Mouse (Mus musculus) hindbrain, embryonic 14.5 days (tissue): ENCODE measurements at regions not wholly inside any gene's neighbourhood (a gene's known extent, or its start where the extent isn't known, plus 50 kb on each side); places are given as distances from the start of the nearest gene placed in this dataset.
A peak's percentile ranks its signal among the peaks of the same experiment; 100 is the strongest.

ENCODE experiments used
- ATAC-seq: fragments of 200-750 bp; cut with Nextera tagmentation; 2 replicates; pipeline ENCODE4 v1.8.0; 2017; ENCODE audit warnings: moderate number of reproducible peaks, mild to moderate bottlenecking, moderate TSS enrichment, moderate library complexity; ENCODE audit not compliant: low FRiP score
- DNase-seq: peaks from one replicate; pipeline ENCODE4 v3.0.0-alpha.2; 2015; ENCODE audit warnings: low spot score
- H3K27ac ChIP-seq: fragments of 300-500 bp; sonication (generic); 2 replicates; pipeline ENCODE4 v1.5.1; 2014; ENCODE audit warnings: mild to moderate bottlenecking, moderate library complexity
- H3K27me3 ChIP-seq: fragments of 300-500 bp; sonication (generic); 2 replicates; pipeline ENCODE4 v1.6.1; 2014; ENCODE audit warnings: mild to moderate bottlenecking, low read length, mixed read lengths; ENCODE audit not compliant: control insufficient read depth, insufficient read depth
- H3K36me3 ChIP-seq: fragments of 300-500 bp; sonication (generic); replicated peaks from 2 replicates; pipeline ENCODE4 v1.6.1; 2014; ENCODE audit not compliant: control insufficient read depth, insufficient read depth
- H3K4me1 ChIP-seq: fragments of 300-500 bp; sonication (generic); replicated peaks from 2 replicates; pipeline ENCODE4 v1.6.1; 2014; ENCODE audit warnings: antibody characterized with exemption, low read length, mixed read lengths; ENCODE audit not compliant: control insufficient read depth, insufficient read depth
- H3K4me2 ChIP-seq: fragments of 300-500 bp; sonication (generic); replicated peaks from 2 replicates; pipeline ENCODE4 v1.6.1; 2014; ENCODE audit warnings: mild to moderate bottlenecking, moderate library complexity
- H3K4me3 ChIP-seq: fragments of 300-500 bp; sonication (generic); replicated peaks from 2 replicates; pipeline ENCODE4 v1.5.1; 2014; ENCODE audit warnings: mild to moderate bottlenecking, low read length
- H3K9ac ChIP-seq: fragments of 300-500 bp; sonication (generic); 2 replicates; pipeline ENCODE4 v1.6.1; 2014
- H3K9me3 ChIP-seq: fragments of 300-500 bp; sonication (generic); 2 replicates; pipeline ENCODE4 v1.6.1; 2016; ENCODE audit warnings: low read length; ENCODE audit not compliant: control insufficient read depth
- WGBS: fragments of 180-500 bp; shearing (Covaris S2); extraction: QIAGEN DNeasy Blood & Tissue Kit; methylation state at CpG from one replicate; pipeline ENCODE4 v1.1.7; 2014; 5-methylcytosine and 5-hydroxymethylcytosine counted together

DNA sequence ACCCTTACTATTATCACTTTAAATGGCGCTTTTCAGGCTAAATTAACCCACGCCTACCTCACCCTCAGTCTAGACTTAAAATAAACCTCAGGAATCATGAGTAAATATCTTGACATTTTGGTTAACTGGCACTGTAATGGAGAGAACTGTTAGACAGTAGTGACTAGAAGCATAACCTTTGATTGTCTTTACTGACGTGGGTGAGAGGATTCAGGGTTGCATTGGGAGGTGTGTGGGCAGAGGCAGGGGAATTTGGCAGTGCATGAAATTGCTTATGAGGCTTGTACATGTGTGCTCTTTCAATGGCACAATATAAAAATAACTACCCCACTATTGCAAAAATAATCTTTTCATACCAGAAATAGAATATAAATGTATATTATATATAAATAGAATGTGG, 105.6 kb upstream of the Zc3h12c start:
- Histone ChIP-seq H3K4me1 (peaks cover 15% of the 10 kb centered on the region), H3K36me3 (no peaks in the 10 kb centered on the region), H3K9ac (no peak overlapping the region), H3K27ac (peak overlapping the region; percentile 53; the same call in 1 of the 2 replicates), H3K9me3 (no peaks in the 10 kb centered on the region), H3K4me3 (no peak overlapping the region), H3K27me3 (no peaks in the 10 kb centered on the region), H3K4me2 (no peak overlapping the region)
- DNase-seq (no peak), ATAC-seq (no peak)
- 73% methylated on average over 3 of the region's 3 CpGs for WGBS

GRCm38 (mm10) chr9:52272668-52273067, 104.3 kb upstream of the Zc3h12c start:
- Histone ChIP-seq H3K27me3 (no peaks in the 10 kb centered on the region), H3K9me3 (no peaks in the 10 kb centered on the region), H3K27ac (no peak overlapping the region), H3K4me1 (peaks cover 5% of the 10 kb centered on the region), H3K4me3 (no peak overlapping the region), H3K9ac (no peak overlapping the region), H3K4me2 (no peak overlapping the region), H3K36me3 (no peaks in the 10 kb centered on the region)
- ATAC-seq (no peak), DNase-seq (no peak)
- WGBS, result 81% methylated on average over 2 of the region's 2 CpGs

DNA sequence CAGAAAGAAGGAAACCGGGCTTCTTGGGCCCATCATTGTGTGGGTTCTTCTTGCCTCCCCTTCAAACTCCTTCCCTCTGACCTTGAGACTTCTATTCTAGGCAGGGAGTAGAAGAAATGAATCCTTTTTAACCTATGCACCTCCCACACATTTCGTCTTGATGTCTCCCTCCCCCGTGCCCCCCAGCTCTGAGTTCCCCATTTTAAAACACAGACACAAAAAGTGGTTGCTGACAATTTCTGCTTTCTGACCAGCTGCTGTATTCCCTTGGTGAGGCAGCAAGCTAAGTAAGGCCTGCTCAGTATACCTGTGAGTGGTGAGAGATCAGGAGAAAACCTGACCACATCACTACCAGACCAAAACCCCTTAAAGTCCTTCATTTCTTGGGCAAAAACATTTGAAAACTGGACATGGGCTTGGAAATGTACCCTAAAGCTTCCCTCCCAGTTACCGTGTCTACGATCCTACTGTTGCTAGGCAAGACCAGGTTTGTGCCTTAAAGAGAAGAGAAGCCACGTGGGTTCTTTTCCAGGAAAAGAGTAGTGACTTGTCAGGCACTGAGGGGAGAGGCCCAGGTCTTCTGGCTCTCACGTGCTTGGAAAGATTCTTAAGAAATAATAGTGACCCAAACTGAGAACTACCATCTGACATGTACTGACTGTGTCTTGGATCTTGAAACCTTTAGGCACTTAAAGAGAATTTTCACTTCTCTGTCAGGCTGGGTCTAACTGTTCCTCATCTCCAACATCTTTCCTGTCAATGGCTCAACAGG, 103.2 kb upstream of the Zc3h12c start:
- WGBS, result 89% methylated on average over 7 of the region's 7 CpGs
- Histone ChIP-seq H3K27me3 (no peaks in the 10 kb centered on the region), H3K27ac (no peak overlapping the region), H3K4me3 (no peak overlapping the region), H3K36me3 (no peaks in the 10 kb centered on the region), H3K9ac (no peak overlapping the region), H3K9me3 (no peaks in the 10 kb centered on the region), H3K4me2 (no peak overlapping the region), H3K4me1 (no peaks in the 10 kb centered on the region)
- ATAC-seq (no peak), DNase-seq (no peak)

DNA sequence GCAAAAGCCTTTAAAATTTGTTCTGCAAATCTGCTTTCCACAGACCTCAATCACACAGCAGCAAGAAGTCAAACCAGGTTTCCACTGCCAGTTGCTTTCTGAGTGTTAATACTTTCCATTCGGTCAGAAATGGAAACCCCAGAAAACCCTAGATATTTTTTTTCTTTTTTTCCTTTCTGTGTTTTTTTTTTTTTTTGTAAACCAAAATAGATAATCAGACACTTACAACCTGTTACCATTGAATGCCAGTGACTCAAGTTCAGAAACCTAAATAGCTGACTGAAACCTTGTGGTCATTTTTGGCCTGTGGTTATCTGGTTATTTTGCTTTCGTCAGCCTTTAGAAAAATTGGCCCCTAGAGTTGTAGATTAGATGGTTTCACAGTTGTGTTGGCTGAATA, 93.2 kb upstream of the Zc3h12c start:
- Histone ChIP-seq H3K9ac (no peak overlapping the region), H3K4me1 (no peaks in the 10 kb centered on the region), H3K4me2 (no peak overlapping the region), H3K36me3 (no peaks in the 10 kb centered on the region), H3K9me3 (no peaks in the 10 kb centered on the region), H3K4me3 (no peak overlapping the region), H3K27me3 (no peaks in the 10 kb centered on the region), H3K27ac (no peak overlapping the region)
- DNase-seq, result no peak
- 94% methylated on average over 2 of the region's 2 CpGs for WGBS
- ATAC-seq, result no peak

- no peaks in the 10 kb centered on the region for H3K9me3 ChIP-seq
- WGBS, result 71% methylated on average over 9 of the region's 9 CpGs
- H3K27me3 ChIP-seq, result no peaks in the 10 kb centered on the region
- no peaks in the 10 kb centered on the region for H3K36me3 ChIP-seq
- ATAC-seq (no peak), DNase-seq (no peak)
- H3K4me3 ChIP-seq, result no peak overlapping the region
- H3K4me1 ChIP-seq, result peaks cover 14% of the 10 kb centered on the region; the same call in 1 of the 2 replicates
- no peak overlapping the region for H3K4me2 ChIP-seq
- no peak overlapping the region for H3K27ac ChIP-seq
- no peak overlapping the region for H3K9ac ChIP-seq
These were observed 91.1 kb upstream of the Zc3h12c start for GRCm38 (mm10) chr9:52259459-52259858.

DNA sequence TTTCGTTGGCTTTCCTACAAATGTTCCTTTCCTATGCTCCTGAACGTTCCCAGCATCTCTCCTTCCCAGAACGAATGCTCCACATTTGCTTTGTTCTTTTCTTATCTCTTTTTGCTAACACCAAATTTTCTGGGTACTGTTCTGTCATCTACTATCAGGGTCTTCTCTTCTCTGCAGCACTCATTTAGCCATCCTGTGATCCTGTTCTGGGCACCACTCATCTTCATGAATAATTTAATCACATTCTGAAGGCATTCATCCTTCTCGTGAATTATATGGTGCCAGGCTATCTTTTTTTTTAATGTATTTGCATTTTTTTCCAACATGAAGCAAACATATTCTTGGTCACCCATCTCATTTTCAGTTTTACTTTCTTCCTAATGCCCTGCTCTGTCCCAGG, 87.3 kb upstream of the Zc3h12c start:
- Histone ChIP-seq H3K4me3 (no peak overlapping the region), H3K4me2 (no peak overlapping the region), H3K36me3 (no peaks in the 10 kb centered on the region), H3K9me3 (no peaks in the 10 kb centered on the region), H3K27ac (no peak overlapping the region), H3K9ac (no peak overlapping the region), H3K4me1 (peaks cover 15% of the 10 kb centered on the region; the same call in 1 of the 2 replicates), H3K27me3 (no peaks in the 10 kb centered on the region)
- 69% methylated on average over 4 of the region's 4 CpGs for WGBS
- no peak for DNase-seq
- ATAC-seq, result no peak

DNA sequence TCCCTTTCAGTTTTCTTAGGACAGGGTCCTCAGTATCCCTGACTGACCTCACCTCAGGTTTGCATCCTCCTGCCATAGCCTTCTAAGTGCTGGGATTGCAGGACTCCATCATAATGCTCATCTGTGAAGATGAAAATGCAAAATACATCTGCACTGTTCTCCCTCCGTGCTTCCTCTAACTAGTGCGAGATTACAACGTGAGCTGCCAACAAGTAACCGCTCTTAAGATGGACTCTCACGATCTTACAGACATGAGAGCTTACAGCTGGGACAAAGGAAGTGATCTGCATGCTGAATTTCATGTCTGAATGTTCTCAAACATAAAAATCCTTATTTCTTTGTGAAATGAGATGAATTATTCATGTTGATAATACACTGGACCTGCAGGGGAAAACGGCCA, 86.1 kb upstream of the Zc3h12c start:
- H3K27ac ChIP-seq, result 0 out of 2 replicates have a peak overlapping the region, but pooled peaks have one; percentile 5

GRCm38 (mm10) chr9:52251455-52251854, 83.1 kb upstream of the Zc3h12c start:
- no peak overlapping the region for H3K27ac ChIP-seq
- no peaks in the 10 kb centered on the region for H3K27me3 ChIP-seq
- no peaks in the 10 kb centered on the region for H3K9me3 ChIP-seq
- H3K9ac ChIP-seq, result no peak overlapping the region
- H3K4me2 ChIP-seq, result no peak overlapping the region
- no peak overlapping the region for H3K4me3 ChIP-seq
- ATAC-seq (no peak), DNase-seq (no peak)
- 90% methylated on average over 5 of the region's 5 CpGs for WGBS
- H3K36me3 ChIP-seq, result no peaks in the 10 kb centered on the region
- H3K4me1 ChIP-seq, result peaks cover 15% of the 10 kb centered on the region; the same call in 1 of the 2 replicates

More for the DNA sequence above, 86.1 kb upstream of the Zc3h12c start:
- no peaks in the 10 kb centered on the region for H3K36me3 ChIP-seq
- H3K4me3 ChIP-seq, result no peak overlapping the region
- ATAC-seq (no peak), DNase-seq (no peak)
- 55% methylated on average over 6 of the region's 6 CpGs for WGBS
- no peaks in the 10 kb centered on the region for H3K27me3 ChIP-seq
- no peak overlapping the region for H3K4me2 ChIP-seq
- H3K9ac ChIP-seq, result no peak overlapping the region
- H3K4me1 ChIP-seq, result peaks cover 15% of the 10 kb centered on the region; the same call in 1 of the 2 replicates
- H3K9me3 ChIP-seq, result no peaks in the 10 kb centered on the region

GRCm38 (mm10) chr9:52246712-52247111, 78.3 kb upstream of the Zc3h12c start:
- no peak overlapping the region for H3K4me3 ChIP-seq
- no peaks in the 10 kb centered on the region for H3K9me3 ChIP-seq
- no peak overlapping the region for H3K27ac ChIP-seq
- DNase-seq (no peak), ATAC-seq (no peak)
- peaks cover 8% of the 10 kb centered on the region; the same call in 1 of the 2 replicates for H3K4me1 ChIP-seq
- H3K36me3 ChIP-seq, result no peaks in the 10 kb centered on the region
- 94% methylated on average over 1 of the region's 1 CpGs for WGBS
- H3K9ac ChIP-seq, result no peak overlapping the region
- H3K4me2 ChIP-seq, result no peak overlapping the region
- H3K27me3 ChIP-seq, result no peaks in the 10 kb centered on the region
